Mouse (Mus musculus) kidney, postnatal 14 days (tissue): ENCODE data around the gene Sap30.
"Not testable (repeated sequence)": the region's sequence is repeated elsewhere in the genome, so short reads cannot be mapped to it uniquely, and the experiment has no call there.

ENCODE experiments used
- DNase-seq: peaks from one replicate; pipeline ENCODE4 v3.0.0; 2022; ENCODE audit warnings: mixed read lengths

Sap30 gene

GRCm38 (mm10) chr8:57487441-57488155 lies at the start of gene Sap30:
TSS of gene Sap30 (minus strand) at chr8:57487860.
- DNase-seq, result peak; percentile 98

GRCm38 (mm10) chr8:57536167-57536566 lies 48.5 kb upstream of the Sap30 start:
- no peak for DNase-seq

GRCm38 (mm10) chr8:57534495-57534894 lies 46.8 kb upstream of the Sap30 start:
- no peak for DNase-seq

- no peak for DNase-seq
Measured at GRCm38 (mm10) chr8:57533106-57533505, 45.4 kb upstream of the Sap30 start.

- DNase-seq, result no peak
Measured at GRCm38 (mm10) chr8:57532223-57532622, 44.6 kb upstream of the Sap30 start.

- peak; percentile 88 for DNase-seq
Measured at GRCm38 (mm10) chr8:57530666-57531349, 43.1 kb upstream of the Sap30 start.

GRCm38 (mm10) chr8:57530238-57530637 lies 42.6 kb upstream of the Sap30 start:
- no peak for DNase-seq

- DNase-seq, result no peak
Measured at GRCm38 (mm10) chr8:57528036-57528435, 40.4 kb upstream of the Sap30 start.

- DNase-seq, result no peak
Measured at GRCm38 (mm10) chr8:57520186-57520786, 32.6 kb upstream of the Sap30 start.

- no peak for DNase-seq
Measured at GRCm38 (mm10) chr8:57517723-57518122, 30.1 kb upstream of the Sap30 start.

GRCm38 (mm10) chr8:57516685-57517084 lies 29.0 kb upstream of the Sap30 start:
- not testable (repeated sequence) for DNase-seq

- not testable (repeated sequence) for DNase-seq
Measured at GRCm38 (mm10) chr8:57513178-57513661, 25.6 kb upstream of the Sap30 start.

GRCm38 (mm10) chr8:57512141-57513056 lies 24.7 kb upstream of the Sap30 start:
- DNase-seq, result peak; percentile 59

- DNase-seq, result peak; percentile 100
Measured at GRCm38 (mm10) chr8:57511316-57512118, 23.9 kb upstream of the Sap30 start, which contains the start of gene Hmgb2. TSS of gene Hmgb2 (plus strand) at chr8:57511907.

- DNase-seq, result no peak
Measured at GRCm38 (mm10) chr8:57510791-57511315, 23.2 kb upstream of the Sap30 start.

GRCm38 (mm10) chr8:57508657-57509056 lies 21.0 kb upstream of the Sap30 start:
- DNase-seq, result no peak

GRCm38 (mm10) chr8:57507556-57508063 lies 19.9 kb upstream of the Sap30 start:
- no peak for DNase-seq

- not testable (repeated sequence) for DNase-seq
Measured at GRCm38 (mm10) chr8:57505500-57505899, 17.8 kb upstream of the Sap30 start.

GRCm38 (mm10) chr8:57503641-57504040 lies 16.0 kb upstream of the Sap30 start:
- peak; percentile 56 for DNase-seq

GRCm38 (mm10) chr8:57498847-57499511 lies 11.3 kb upstream of the Sap30 start:
- peak; percentile 47 for DNase-seq

- DNase-seq, result no peak
Measured at GRCm38 (mm10) chr8:57498494-57498846, 10.8 kb upstream of the Sap30 start.
